Mouse (Mus musculus): Measurements from ENCODE around the gene Rexo4.

Rexo4 gene

GRCm38 (mm10) chr2:26963923-26964723, at the start of gene Rexo4:
Gene Rexo4, minus strand, starts transcription at chr2:26964386.
- DNase-seq (ENCODE audit: low spot score in 2 of 2), result peak; percentile 91 to 93

- DNase-seq (ENCODE audit: low spot score in 2 of 2), result peak; percentile 88 to 90
These were observed 45.6 kb upstream of the Rexo4 start, which contains the start of gene Cacfd1 for GRCm38 (mm10) chr2:27009714-27010244. Gene Cacfd1, plus strand, starts transcription at chr2:27009926.

GRCm38 (mm10) chr2:27007701-27008100, 43.5 kb upstream of the Rexo4 start:
- no peak for DNase-seq (ENCODE audit: low spot score in 2 of 2)

- no peak for DNase-seq (ENCODE audit: low spot score in 2 of 2)
These were observed 42.1 kb upstream of the Rexo4 start for GRCm38 (mm10) chr2:27006255-27006654.

GRCm38 (mm10) chr2:26997993-26998392, 33.8 kb upstream of the Rexo4 start:
- no peak for DNase-seq (ENCODE audit: low spot score in 2 of 2)

- DNase-seq (ENCODE audit: low spot score in 2 of 2), result no peak
These were observed 33.3 kb upstream of the Rexo4 start for GRCm38 (mm10) chr2:26997498-26997897.

- no peak for DNase-seq (ENCODE audit: low spot score in 2 of 2)
These were observed 29.8 kb upstream of the Rexo4 start for GRCm38 (mm10) chr2:26993936-26994335.

- DNase-seq (ENCODE audit: low spot score in 2 of 2), result no peak
These were observed 20.5 kb upstream of the Rexo4 start for GRCm38 (mm10) chr2:26984640-26985039.

- DNase-seq (ENCODE audit: low spot score in 2 of 2), result no peak
These were observed 20.0 kb upstream of the Rexo4 start for GRCm38 (mm10) chr2:26984179-26984578.

- DNase-seq (ENCODE audit: low spot score in 2 of 2), result no peak
These were observed 16.2 kb upstream of the Rexo4 start for GRCm38 (mm10) chr2:26980361-26980760.

GRCm38 (mm10) chr2:26973960-26974359, 9.8 kb upstream of the Rexo4 start:
- no peak for DNase-seq (ENCODE audit: low spot score in 2 of 2)

GRCm38 (mm10) chr2:26973116-26973515, 8.9 kb upstream of the Rexo4 start, which contains the start of gene Adamts13:
Gene Adamts13, plus strand, starts transcription at chr2:26973416.
- DNase-seq (ENCODE audit: low spot score in 2 of 2), result no peak

GRCm38 (mm10) chr2:26967262-26967661, 3.1 kb upstream of the Rexo4 start:
- no peak for DNase-seq (ENCODE audit: low spot score in 2 of 2)

GRCm38 (mm10) chr2:26964724-26965370, 661 bp upstream of the Rexo4 start:
- no peak for DNase-seq (ENCODE audit: low spot score in 2 of 2)

- no peak for DNase-seq (ENCODE audit: low spot score in 2 of 2)
These were observed 3.4 kb downstream of the Rexo4 start for GRCm38 (mm10) chr2:26960756-26961155.

- no peak for DNase-seq (ENCODE audit: low spot score in 2 of 2)
These were observed 6.7 kb downstream of the Rexo4 start for GRCm38 (mm10) chr2:26957488-26957859.

GRCm38 (mm10) chr2:26956811-26957487, 7.2 kb downstream of the Rexo4 start:
- no peak for DNase-seq (ENCODE audit: low spot score in 2 of 2)

- no peak for DNase-seq (ENCODE audit: low spot score in 2 of 2)
These were observed 9.3 kb downstream of the Rexo4 start for GRCm38 (mm10) chr2:26954735-26955395.

- DNase-seq (ENCODE audit: low spot score in 2 of 2), result no peak
These were observed 11.3 kb downstream of the Rexo4 start for GRCm38 (mm10) chr2:26952866-26953265.

- DNase-seq (ENCODE audit: low spot score in 2 of 2), result no peak
These were observed 12.0 kb downstream of the Rexo4 start for GRCm38 (mm10) chr2:26952193-26952592.

GRCm38 (mm10) chr2:26951346-26951905, 12.8 kb downstream of the Rexo4 start:
- no peak for DNase-seq (ENCODE audit: low spot score in 2 of 2)

All from heart, adult 9 months (tissue).